Mouse (Mus musculus) cortical plate, adult 2 months (tissue): ENCODE measurements around the gene 4930438A08Rik.

Experiments used
- CTCF ChIP-seq: fragments of 200-500 bp; IDR thresholded peaks from 2 replicates; pipeline ENCODE4 v1.5.1; 2011; ENCODE audit warnings: mild to moderate bottlenecking, control low read depth, low read length; ENCODE audit not compliant: insufficient read depth; ENCODE audit errors: extremely low read depth
- POLR2A ChIP-seq: fragments of 200-500 bp; IDR thresholded peaks from 2 replicates; pipeline ENCODE4 v1.6.1; 2011; ENCODE audit warnings: mild to moderate bottlenecking, low read length, control low read depth; ENCODE audit not compliant: insufficient read depth; ENCODE audit errors: extremely low read depth

GRCm38 (mm10) chr11:58247294-58247693, 27.3 kb upstream of the 4930438A08Rik start:
- TF ChIP-seq POLR2A = no peak
- no peak for TF ChIP-seq CTCF
